Mouse (Mus musculus) embryonic facial prominence, embryonic 15.5 days (tissue): Measurements from ENCODE around the gene Zfp668. TPM values are rescaled to one million over a fixed set of nuclear protein-coding genes. Genes with fewer than 3 reads are reported as not detected.
"Not testable (repeated sequence)": the region's sequence is repeated elsewhere in the genome, so short reads cannot be mapped to it uniquely, and the experiment has no call there.

Source experiments
- ATAC-seq: fragments of 200-750 bp; cut with Nextera tagmentation; 2 replicates; pipeline ENCODE4 v1.8.0; 2017; ENCODE audit warnings: low read depth, moderate TSS enrichment; ENCODE audit not compliant: insufficient number of reproducible peaks, low FRiP score, low TSS enrichment
- H3K27ac ChIP-seq: fragments of 300-500 bp; sonication (generic); replicated peaks from 2 replicates; pipeline ENCODE4 v1.5.1; 2015; ENCODE audit warnings: mild to moderate bottlenecking, inconsistent platforms
- H3K27me3 ChIP-seq: fragments of 300-500 bp; sonication (generic); 2 replicates; pipeline ENCODE4 v1.6.1; 2015; ENCODE audit warnings: inconsistent platforms
- H3K36me3 ChIP-seq: fragments of 300-500 bp; sonication (generic); 2 replicates; pipeline ENCODE4 v1.6.1; 2015; ENCODE audit warnings: mild to moderate bottlenecking, inconsistent platforms
- H3K4me1 ChIP-seq: fragments of 300-500 bp; sonication (generic); 2 replicates; pipeline ENCODE4 v1.6.1; 2015; ENCODE audit warnings: inconsistent platforms
- H3K4me2 ChIP-seq: fragments of 300-500 bp; sonication (generic); replicated peaks from 2 replicates; pipeline ENCODE4 v1.6.1; 2015; ENCODE audit warnings: mild to moderate bottlenecking, inconsistent platforms
- H3K4me3 ChIP-seq: fragments of 300-500 bp; sonication (generic); replicated peaks from 2 replicates; pipeline ENCODE4 v1.5.1; 2015; ENCODE audit warnings: mild to moderate bottlenecking, inconsistent platforms
- H3K9ac ChIP-seq: fragments of 300-500 bp; sonication (generic); 2 replicates; pipeline ENCODE4 v1.6.1; 2015; ENCODE audit warnings: inconsistent platforms
- H3K9me3 ChIP-seq: fragments of 300-500 bp; sonication (generic); replicated peaks from 2 replicates; pipeline ENCODE4 v1.6.1; 2016; ENCODE audit warnings: inconsistent platforms
- WGBS: fragments of 180-500 bp; shearing (Covaris S2); methylation state at CpG from one replicate; pipeline ENCODE4 v1.1.7; 2015; 5-methylcytosine and 5-hydroxymethylcytosine counted together
- polyA plus RNA-seq: library from polyadenylated mRNA; unstranded; fragments of >200 nt; fragmentation: Nextera tagmentation; extraction: Ambion mirVana; gene quantifications from 2 replicates; pipeline ENCODE4 v1.2.1, GENCODE M21; 2015

Gene Zfp668
- polyA plus RNA-seq, 1 experiment from 2014 or later = 17.7 TPM

DNA sequence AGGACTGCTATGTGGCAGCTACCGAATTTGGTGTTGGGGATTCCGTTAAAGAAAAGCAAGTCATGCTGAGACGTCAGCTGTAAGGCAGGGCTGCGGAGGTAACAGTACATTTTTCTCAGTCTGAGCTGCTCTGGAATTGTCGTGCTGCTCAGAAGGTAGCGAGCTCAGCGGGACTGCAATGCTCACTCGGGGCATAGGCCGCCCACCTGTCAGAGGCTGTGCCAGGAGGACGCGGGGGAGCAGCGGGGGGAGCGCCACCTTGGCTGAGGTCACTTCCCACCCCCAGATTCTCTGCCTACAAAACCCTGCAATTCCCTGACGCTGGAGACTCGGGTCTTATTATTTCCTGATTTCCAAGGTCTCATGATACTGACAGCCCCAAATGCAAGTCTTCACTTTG, 35.7 kb downstream of the Zfp668 start:
- Histone ChIP-seq H3K27me3 (no peaks in the 10 kb centered on the region), H3K36me3 (peaks cover 23% of the 10 kb centered on the region), H3K9me3 (no peaks in the 10 kb centered on the region), H3K4me2 (peak overlapping the region; percentile 90), H3K4me1 (peaks cover 14% of the 10 kb centered on the region), H3K4me3 (peak overlapping the region; percentile 66), H3K9ac (peak overlapping the region; percentile 50), H3K27ac (peak overlapping the region; percentile 97)
- ATAC-seq = 0 out of 2 replicates have a peak, but pooled peaks have one; percentile 22
- 2% methylated on average over 15 of the region's 15 CpGs for WGBS

GRCm38 (mm10) chr7:127840031-127840430, 36.6 kb downstream of the Zfp668 start:
- H3K4me1 ChIP-seq = peaks cover 14% of the 10 kb centered on the region
- H3K4me2 ChIP-seq, H3K27ac ChIP-seq, ATAC-seq, H3K9ac ChIP-seq, H3K9me3 ChIP-seq, H3K27me3 ChIP-seq, H3K4me3 ChIP-seq: not testable (repeated sequence)
- 84% methylated on average over 2 of the region's 2 CpGs for WGBS
- peaks cover 16% of the 10 kb centered on the region for H3K36me3 ChIP-seq

GRCm38 (mm10) chr7:127837878-127838277, 38.8 kb downstream of the Zfp668 start:
- not testable (repeated sequence) for H3K27ac ChIP-seq, H3K9ac ChIP-seq, H3K27me3 ChIP-seq, H3K9me3 ChIP-seq, ATAC-seq, H3K4me2 ChIP-seq, H3K4me3 ChIP-seq, H3K36me3 ChIP-seq
- 75% methylated on average over 4 of the region's 4 CpGs for WGBS
- peaks cover 12% of the 10 kb centered on the region for H3K4me1 ChIP-seq

DNA sequence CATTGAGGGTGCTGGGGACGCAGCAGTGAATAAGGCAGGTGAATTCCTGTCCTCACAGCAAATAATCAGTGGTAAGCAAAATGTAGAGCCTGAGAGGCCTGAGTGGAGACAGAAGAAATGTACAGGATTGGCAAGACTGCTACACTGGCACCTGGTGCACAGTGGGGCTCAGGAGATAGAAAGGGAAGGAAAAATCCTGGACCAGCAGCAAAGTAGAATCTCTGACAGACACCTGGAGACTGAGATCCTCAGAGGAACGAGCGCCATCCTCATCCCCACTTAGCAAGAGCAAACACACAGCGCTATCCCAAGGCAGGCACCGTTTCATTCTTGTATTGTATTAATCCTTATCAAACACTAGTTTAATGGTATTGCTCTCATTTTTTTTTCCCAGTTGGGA, 39.2 kb downstream of the Zfp668 start:
- WGBS = 85% methylated on average over 5 of the region's 5 CpGs
- ATAC-seq = no peak

GRCm38 (mm10) chr7:127835550-127835949, 41.1 kb downstream of the Zfp668 start:
- H3K9me3 ChIP-seq = no peaks in the 10 kb centered on the region
- no peaks in the 10 kb centered on the region for H3K36me3 ChIP-seq
- H3K4me1 ChIP-seq = peaks cover 2% of the 10 kb centered on the region; the same call in 1 of the 2 replicates
- H3K9ac ChIP-seq = no peak overlapping the region
- 66% methylated on average over 2 of the region's 2 CpGs for WGBS
- H3K27ac ChIP-seq = no peak overlapping the region
- H3K4me2 ChIP-seq = no peak overlapping the region
- no peak for ATAC-seq
- no peaks in the 10 kb centered on the region for H3K27me3 ChIP-seq
- H3K4me3 ChIP-seq = no peak overlapping the region

More for the DNA sequence above, 39.2 kb downstream of the Zfp668 start:
- Histone ChIP-seq H3K36me3 (no peaks in the 10 kb centered on the region), H3K4me3 (no peak overlapping the region), H3K27me3 (no peaks in the 10 kb centered on the region), H3K27ac (no peak overlapping the region), H3K9me3 (no peaks in the 10 kb centered on the region), H3K4me1 (peaks cover 8% of the 10 kb centered on the region), H3K4me2 (no peak overlapping the region), H3K9ac (no peak overlapping the region)

- H3K36me3 ChIP-seq = no peaks in the 10 kb centered on the region
- peak; percentile 80 for ATAC-seq
- H3K27ac ChIP-seq = peak within 1 kb of the TSS; percentile 55
- H3K4me1 ChIP-seq = peaks cover 31% of the 10 kb centered on the region
- H3K27me3 ChIP-seq = no peaks in the 10 kb centered on the region
- H3K4me2 ChIP-seq = peak within 1 kb of the TSS; percentile 77
- H3K9ac ChIP-seq = peak within 1 kb of the TSS; percentile 65
- H3K4me3 ChIP-seq = peak within 1 kb of the TSS; percentile 61
- 2% methylated on average over 35 of the region's 38 CpGs for WGBS
- no peaks in the 10 kb centered on the region for H3K9me3 ChIP-seq
Observed at GRCm38 (mm10) chr7:127824176-127824871, 52.3 kb downstream of the Zfp668 start, which contains the start of the genes Stx4a and Stx1b. Gene Stx4a (plus strand): TSS chr7:127824294. Gene Stx1b (minus strand): TSS chr7:127824549.

- WGBS = 58% methylated on average over 11 of the region's 11 CpGs
- no peaks in the 10 kb centered on the region for H3K27me3 ChIP-seq
- H3K4me3 ChIP-seq = peak overlapping the region; percentile 61
- H3K4me1 ChIP-seq = peaks cover 31% of the 10 kb centered on the region
- H3K27ac ChIP-seq = peak overlapping the region; percentile 55; the same call in 1 of the 2 replicates
- no peak for ATAC-seq
- H3K4me2 ChIP-seq = peak overlapping the region; percentile 77
- no peaks in the 10 kb centered on the region for H3K36me3 ChIP-seq
- no peaks in the 10 kb centered on the region for H3K9me3 ChIP-seq
- peak overlapping the region; percentile 65 for H3K9ac ChIP-seq
Observed at GRCm38 (mm10) chr7:127823236-127824171, 53.1 kb downstream of the Zfp668 start.

- no peaks in the 10 kb centered on the region for H3K36me3 ChIP-seq
- 86% methylated on average over 3 of the region's 3 CpGs for WGBS
Observed at GRCm38 (mm10) chr7:127822494-127822893, 54.1 kb downstream of the Zfp668 start.

GRCm38 (mm10) chr7:127820836-127821509, 55.7 kb downstream of the Zfp668 start:
- H3K4me3 ChIP-seq = no peak overlapping the region
- H3K4me2 ChIP-seq = no peak overlapping the region
- no peak for ATAC-seq
- WGBS = 45% methylated on average over 13 of the region's 13 CpGs
- H3K9ac ChIP-seq = no peak overlapping the region
- no peaks in the 10 kb centered on the region for H3K36me3 ChIP-seq
- H3K27ac ChIP-seq = peak overlapping the region; percentile 22; the same call in 1 of the 2 replicates
- peaks cover 37% of the 10 kb centered on the region for H3K4me1 ChIP-seq
- no peaks in the 10 kb centered on the region for H3K27me3 ChIP-seq
- no peaks in the 10 kb centered on the region for H3K9me3 ChIP-seq

More at GRCm38 (mm10) chr7:127822494-127822893, 54.1 kb downstream of the Zfp668 start:
- Histone ChIP-seq H3K4me1 (peaks cover 31% of the 10 kb centered on the region), H3K9ac (no peak overlapping the region), H3K4me2 (no peak overlapping the region), H3K27ac (no peak overlapping the region), H3K4me3 (no peak overlapping the region), H3K9me3 (no peaks in the 10 kb centered on the region), H3K27me3 (no peaks in the 10 kb centered on the region)
- no peak for ATAC-seq

DNA sequence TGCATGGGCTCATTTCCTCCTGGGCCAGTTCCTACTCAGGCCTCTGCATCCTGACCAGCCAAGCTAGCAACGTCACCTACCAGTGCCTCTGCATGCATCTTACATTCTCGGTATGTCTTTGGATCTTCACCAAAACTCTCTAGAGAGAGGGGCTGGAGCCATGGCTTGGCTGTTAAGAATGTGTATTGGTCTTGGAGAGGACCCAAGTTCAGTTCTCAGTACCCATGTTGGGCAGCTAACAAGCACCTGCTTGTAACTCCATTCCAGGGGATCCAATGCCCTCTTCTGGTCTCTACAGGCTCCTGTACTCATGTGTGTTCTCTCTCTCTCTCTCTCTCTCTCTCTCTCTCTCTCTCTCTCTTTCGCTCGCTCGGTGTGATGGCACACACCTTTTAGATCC, 58.9 kb downstream of the Zfp668 start:
- H3K9me3 ChIP-seq = no peaks in the 10 kb centered on the region
- H3K4me2 ChIP-seq = no peak overlapping the region
- ATAC-seq = no peak
- 90% methylated on average over 5 of the region's 5 CpGs for WGBS
- no peak overlapping the region for H3K4me3 ChIP-seq
- no peak overlapping the region for H3K27ac ChIP-seq
- peaks cover 20% of the 10 kb centered on the region for H3K4me1 ChIP-seq
- H3K9ac ChIP-seq = no peak overlapping the region
- peaks cover 7% of the 10 kb centered on the region for H3K36me3 ChIP-seq
- no peaks in the 10 kb centered on the region for H3K27me3 ChIP-seq

- WGBS = 83% methylated on average over 7 of the region's 7 CpGs
- no peak overlapping the region for H3K4me3 ChIP-seq
- ATAC-seq = no peak
- H3K27me3 ChIP-seq = no peaks in the 10 kb centered on the region
- no peak overlapping the region for H3K27ac ChIP-seq
- no peak overlapping the region for H3K4me2 ChIP-seq
- H3K36me3 ChIP-seq = peaks cover 7% of the 10 kb centered on the region
- peaks cover 18% of the 10 kb centered on the region; the same call in 1 of the 2 replicates for H3K4me1 ChIP-seq
- no peaks in the 10 kb centered on the region for H3K9me3 ChIP-seq
- H3K9ac ChIP-seq = no peak overlapping the region
Observed at GRCm38 (mm10) chr7:127817053-127817452, 59.6 kb downstream of the Zfp668 start.
